Mouse (Mus musculus) MEL (cell line): ENCODE data around the gene Hmgb3. TPM values are rescaled to one million over a fixed set of nuclear protein-coding genes. Genes with fewer than 3 reads are reported as not detected.

Source experiments
- DNase-seq: peaks from one replicate; pipeline ENCODE4 v3.0.0; 2011; ENCODE audit warnings: low read depth, low spot score
- H3K27ac ChIP-seq: 2 replicates; pipeline ENCODE4 v1.5.1; 2012; ENCODE audit warnings: low read depth, mild to moderate bottlenecking, control low read depth, low read length, moderate library complexity; ENCODE audit not compliant: control insufficient read depth
- H3K27me3 ChIP-seq, 2 experiments: fragments of 150-350 bp in 1 of 2; sonication (generic) in 1 of 2; 2 replicates each; pipeline ENCODE4 v1.6.1; 2012; ENCODE audit warnings: low read length in 2 of 2, mild to moderate bottlenecking in 2 of 2, improper control_type of control experiment in 1 of 2, moderate library complexity in 1 of 2; ENCODE audit not compliant: insufficient read depth in 2 of 2, control insufficient read depth in 1 of 2
- H3K36me3 ChIP-seq, 2 experiments: 2 replicates each; pipeline ENCODE4 v1.6.1; 2012 to 2014; ENCODE audit warnings: low read length in 2 of 2, improper control_type of control experiment in 1 of 2, inconsistent platforms in 1 of 2, mild to moderate bottlenecking in 1 of 2; ENCODE audit not compliant: insufficient read depth in 2 of 2, control insufficient read depth in 1 of 2
- H3K4me1 ChIP-seq, 2 experiments: fragments of 150-350 bp in 1 of 2; sonication (generic) in 1 of 2; 2 replicates each; pipeline ENCODE4 v1.6.1; 2012; ENCODE audit warnings: low read length in 2 of 2, improper control_type of control experiment in 1 of 2, mild to moderate bottlenecking in 1 of 2; ENCODE audit not compliant: insufficient read depth in 2 of 2, control insufficient read depth in 1 of 2
- H3K4me3 ChIP-seq, 2 experiments: fragments of 150-350 bp in 1 of 2; sonication (generic) in 1 of 2; 2 replicates each; pipeline ENCODE4 v1.5.1; 2012; ENCODE audit warnings: low read depth in 2 of 2, low read length in 2 of 2, mild to moderate bottlenecking in 2 of 2, moderate library complexity in 2 of 2, control low read depth in 1 of 2, improper control_type of control experiment in 1 of 2; ENCODE audit not compliant: control insufficient read depth in 1 of 2, insufficient read depth in 1 of 2
- H3K79me2 ChIP-seq: 2 replicates; pipeline ENCODE4 v1.6.1; 2012; ENCODE audit warnings: mild to moderate bottlenecking, low read length, moderate library complexity; ENCODE audit not compliant: control insufficient read depth, poor library complexity, insufficient read depth
- H3K9ac ChIP-seq: 2 replicates; pipeline ENCODE4 v1.6.1; 2012; ENCODE audit warnings: low read depth, mild to moderate bottlenecking, control low read depth, low read length, moderate library complexity; ENCODE audit not compliant: control insufficient read depth, poor library complexity, severe bottlenecking
- H3K9me3 ChIP-seq: fragments of 150-350 bp; sonication (generic); replicated peaks from 2 replicates; pipeline ENCODE4 v1.6.1; 2012; ENCODE audit warnings: mild to moderate bottlenecking, low read length, improper control_type of control experiment, moderate library complexity; ENCODE audit not compliant: insufficient read depth
- ELF1 ChIP-seq: IDR thresholded peaks from 2 replicates; pipeline ENCODE4 v1.6.1; 2014; ENCODE audit warnings: low read depth, mild to moderate bottlenecking, inconsistent platforms, low read length, improper control_type of control experiment, moderate library complexity
- EP300 ChIP-seq, 2 experiments: IDR thresholded peaks; 2 replicates each; pipeline ENCODE4 v1.6.1; 2011; ENCODE audit warnings: improper control_type of control experiment in 2 of 2, low read length in 2 of 2, low read depth in 1 of 2, mild to moderate bottlenecking in 1 of 2
- ETS1 ChIP-seq: IDR thresholded peaks from 2 replicates; pipeline ENCODE4 v1.6.1; 2012; ENCODE audit warnings: low read depth, mild to moderate bottlenecking, inconsistent platforms, low read length, improper control_type of control experiment, moderate library complexity
- JUND ChIP-seq: IDR thresholded peaks from 2 replicates; pipeline ENCODE4 v1.6.1; 2011; ENCODE audit warnings: low read depth, mild to moderate bottlenecking, improper control_type of control experiment, low read length
- KAT2A ChIP-seq: conservative IDR thresholded peaks from 2 replicates; pipeline ENCODE4 v1.6.1; 2012; ENCODE audit warnings: low read depth, low read length, improper control_type of control experiment, inconsistent platforms
- MAX ChIP-seq: IDR thresholded peaks from 2 replicates; pipeline ENCODE4 v1.6.1; 2011; ENCODE audit warnings: low read length, improper control_type of control experiment
- MXI1 ChIP-seq: IDR thresholded peaks from 2 replicates; pipeline ENCODE4 v1.6.1; 2011; ENCODE audit warnings: mild to moderate bottlenecking, low read depth, low read length, improper control_type of control experiment
- MYB ChIP-seq: IDR thresholded peaks from 2 replicates; pipeline ENCODE4 v1.6.1; 2011; ENCODE audit warnings: mild to moderate bottlenecking, low read depth, low read length, improper control_type of control experiment
- NELFE ChIP-seq: IDR thresholded peaks from 2 replicates; pipeline ENCODE4 v1.6.1; 2011; ENCODE audit warnings: low read depth, low read length, improper control_type of control experiment
- POLR2A ChIP-seq, 2 experiments: IDR thresholded peaks; 2 replicates each; pipeline ENCODE4 v1.6.1; 2011 to 2012; ENCODE audit warnings: low read length in 2 of 2, mild to moderate bottlenecking in 2 of 2, control low read depth in 1 of 2, improper control_type of control experiment in 1 of 2, low read depth in 1 of 2, moderate library complexity in 1 of 2; ENCODE audit not compliant: control insufficient read depth in 1 of 2, insufficient read depth in 1 of 2, poor library complexity in 1 of 2
- POLR2AphosphoS2 ChIP-seq: IDR thresholded peaks from 2 replicates; pipeline ENCODE4 v1.6.1; 2011; ENCODE audit warnings: low read length, improper control_type of control experiment
- SMC3 ChIP-seq: IDR thresholded peaks from 2 replicates; pipeline ENCODE4 v1.6.1; 2011; ENCODE audit warnings: low read depth, low read length, improper control_type of control experiment
- UBTF ChIP-seq: IDR thresholded peaks from 2 replicates; pipeline ENCODE4 v1.6.1; 2012; ENCODE audit warnings: low read depth, mild to moderate bottlenecking, inconsistent platforms, low read length, improper control_type of control experiment, moderate library complexity, borderline replicate concordance; ENCODE audit not compliant: insufficient read depth
- ZC3H11A ChIP-seq: IDR thresholded peaks from 2 replicates; pipeline ENCODE4 v1.6.1; 2012; ENCODE audit warnings: low read depth, mild to moderate bottlenecking, inconsistent platforms, low read length, improper control_type of control experiment
- ZKSCAN1 ChIP-seq: IDR thresholded peaks from 2 replicates; pipeline ENCODE4 v1.6.1; 2012; ENCODE audit warnings: low read depth, mild to moderate bottlenecking, inconsistent platforms, low read length, improper control_type of control experiment, moderate library complexity
- ZNF384 ChIP-seq: IDR thresholded peaks from 2 replicates; pipeline ENCODE4 v1.6.1; 2012; ENCODE audit warnings: low read depth, mild to moderate bottlenecking, inconsistent platforms, low read length, improper control_type of control experiment
- polyA plus RNA-seq, 2 experiments: library from polyadenylated mRNA; stranded (reverse) in 1 of 2; unstranded in 1 of 2; fragments of >175 nt in 1 of 2; fragments of >200 nt in 1 of 2; gene quantifications; 2 replicates each; pipeline versions ENCODE4 v1.2.1 to v1.2.4; 2012; ENCODE audit warnings: low replicate concordance in 2 of 2, low read depth in 1 of 2; ENCODE audit not compliant: insufficient read length in 2 of 2, insufficient read depth in 1 of 2, missing spikeins in 1 of 2
- total RNA-seq: library from RNA; depleted of rRNA; stranded (reverse); fragments of 300-350 nt; gene quantifications from 2 replicates; pipeline ENCODE4 v1.2.3, GENCODE M21; 2012

Gene Hmgb3
- total and polyA plus RNA-seq, 3 experiments = 127 to 181 TPM; not detected in 1

DNA sequence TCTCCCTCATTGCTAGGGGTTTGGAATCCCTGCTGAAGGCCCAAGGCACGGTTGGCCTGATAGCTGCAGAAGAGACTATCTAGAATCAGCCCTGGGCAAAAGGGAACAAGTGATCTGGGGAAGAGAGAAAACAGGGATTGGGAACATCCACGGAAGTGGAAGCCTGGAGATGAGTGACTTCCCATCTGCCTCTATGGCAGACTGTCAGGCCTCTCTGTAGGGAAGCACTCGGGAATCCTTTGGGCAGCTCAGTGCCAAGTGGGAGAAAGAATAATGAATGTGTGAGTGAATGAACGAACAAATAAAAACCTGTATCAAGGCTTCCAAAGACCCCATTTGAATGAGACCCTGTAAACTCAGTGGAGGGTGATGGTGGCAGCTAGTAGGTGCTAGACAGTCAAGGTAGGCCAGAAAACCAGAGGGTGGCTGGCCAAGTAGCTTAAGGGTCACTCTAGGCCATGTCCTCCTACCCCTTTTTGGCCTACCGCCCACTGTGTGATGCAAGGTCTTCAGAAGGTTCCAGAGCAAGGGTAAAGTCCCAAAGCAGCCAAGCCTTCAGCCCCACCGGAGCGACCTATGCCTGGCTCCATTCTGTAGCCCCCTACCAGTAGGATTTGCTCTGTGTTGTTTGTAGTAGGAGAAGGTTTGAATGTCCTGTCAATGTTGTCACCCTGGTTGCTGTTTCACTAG is 14.8 kb upstream of the Hmgb3 start:
- Histone ChIP-seq H3K36me3 (peaks cover 0 to 31% of the 10 kb centered on the region in 2 experiments; a peak in 2 of 4 replicates), H3K27ac (peak overlapping the region; percentile 58; the same call in 1 of the 2 replicates), H3K9me3 (no peaks in the 10 kb centered on the region), H3K4me1 (peaks cover 14 to 41% of the 10 kb centered on the region in 2 experiments), H3K27me3 (no peaks in the 10 kb centered on the region), H3K79me2 (no peaks in the 10 kb centered on the region), H3K4me3 (no peak overlapping the region), H3K9ac (no peak overlapping the region)
- no peak for TF ChIP-seq ZC3H11A
- TF ChIP-seq JUND = no peak
- TF ChIP-seq UBTF = no peak
- no peak for TF ChIP-seq SMC3
- no peak for TF ChIP-seq EP300 (IDR thresholded peaks at IDR 0.05; ENCODE audit: low read depth in 1 of 2, low read length in 2 of 2)
- TF ChIP-seq MYB = no peak
- TF ChIP-seq KAT2A = no peak
- no peak for TF ChIP-seq NELFE
- no peak for TF ChIP-seq MXI1
- TF ChIP-seq ZKSCAN1 = no peak
- TF ChIP-seq ZNF384 = no peak
- TF ChIP-seq ELF1 = no peak
- no peak for TF ChIP-seq MAX
- TF ChIP-seq POLR2A (IDR thresholded peaks at IDR 0.05; ENCODE audit: control insufficient read depth in 1 of 2, insufficient read depth in 1 of 2, low read depth in 1 of 2, low read length in 2 of 2, poor library complexity in 1 of 2) = no peak
- TF ChIP-seq POLR2AphosphoS2 = no peak
- DNase-seq = no peak

DNA sequence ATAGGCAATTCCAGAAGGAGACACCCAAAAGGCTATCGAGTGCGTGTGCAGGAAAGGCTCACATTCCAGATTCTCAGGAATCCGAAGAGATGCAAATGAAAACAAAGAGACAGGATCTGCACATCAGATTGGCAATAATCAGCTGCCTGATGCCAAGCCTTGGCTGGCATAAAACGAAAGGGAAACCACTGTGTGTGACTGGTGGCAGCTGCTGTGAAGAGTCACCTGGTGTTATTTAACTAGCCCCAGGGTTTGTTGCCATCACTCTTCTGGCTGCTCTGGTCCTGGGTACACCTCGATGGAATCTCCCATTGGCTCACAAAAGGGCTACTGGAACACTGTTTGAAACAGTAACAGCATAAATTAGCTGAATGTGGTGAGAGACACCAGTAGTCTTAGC is 11.0 kb upstream of the Hmgb3 start:
- no peaks in the 10 kb centered on the region for H3K27me3 ChIP-seq
- H3K9ac ChIP-seq = peak overlapping the region; percentile 52
- no peaks in the 10 kb centered on the region for H3K9me3 ChIP-seq
- no peaks in the 10 kb centered on the region for H3K79me2 ChIP-seq
- no peak for TF ChIP-seq MAX
- peak; percentile 66; the same call in 1 of the 2 replicates for TF ChIP-seq ETS1
- peaks cover 19 to 61% of the 10 kb centered on the region in 2 experiments for H3K4me1 ChIP-seq
- DNase-seq = no peak
- peak overlapping the region; percentile 98 for H3K27ac ChIP-seq
- peaks cover 0 to 50% of the 10 kb centered on the region in 2 experiments; a peak in 2 of 4 replicates for H3K36me3 ChIP-seq
- H3K4me3 ChIP-seq = peak overlapping the region; percentile 33 to 34
